9 mouse cellular contexts compared by ENCODE assay signal in the genomic region with DNA sequence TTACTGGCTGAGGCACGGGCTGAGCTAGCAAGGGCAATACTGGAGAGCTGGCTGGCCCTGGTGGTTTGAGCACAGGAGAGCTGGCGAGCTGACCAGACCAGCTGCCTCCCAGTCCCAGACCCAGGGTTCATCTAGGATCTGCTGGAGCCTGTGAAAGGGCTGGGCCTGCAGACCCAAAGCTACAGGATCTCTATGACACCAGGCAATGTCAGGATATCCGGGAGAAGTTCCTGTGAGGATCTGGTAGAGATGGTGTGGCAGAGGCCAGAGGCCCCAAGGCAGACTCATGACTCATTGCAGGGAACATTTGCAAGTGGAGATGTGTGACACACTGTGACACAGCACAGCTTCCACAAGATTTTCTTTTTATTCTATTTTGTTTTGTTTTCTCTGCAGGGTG. TPM values are rescaled to one million over a fixed set of nuclear protein-coding genes. Genes with fewer than 3 reads are reported as not detected.
DNase-seq lines count a peak whose midpoint lies in the region; ATAC-seq and TF ChIP-seq lines count a peak whose summit lies in the region.
"Had no signal": no experiment of that assay in that cellular context is flagged by ENCODE, and none has a peak within 500 bp of the region (broad histone marks: within the 10 kb centered on the region; RNA-seq: fewer than 3 reads in every experiment).

No protein-coding gene starts in this region.

- no peak for TF ChIP-seq CTCF in liver, embryonic 14.5 days (IDR thresholded peaks at IDR 0.05; ENCODE audit: low read depth)

- H3K4me2 ChIP-seq in lung, embryonic 16.5 days (ENCODE audit: low read depth, low read length), result no peak overlapping the region
- no peak overlapping the region for H3K4me2 ChIP-seq in intestine, embryonic 16.5 days (ENCODE audit: low read depth, low read length)
- no peak overlapping the region for H3K4me2 ChIP-seq in liver, embryonic 14.5 days (ENCODE audit: low read depth)

- no peaks in the 10 kb centered on the region for H3K27me3 ChIP-seq in heart, embryonic 10.5 days (ENCODE audit: insufficient read depth, poor library complexity, severe bottlenecking)
- H3K27me3 ChIP-seq in lung, embryonic 16.5 days (ENCODE audit: control insufficient read depth, insufficient read depth, low read depth, low read length), result no peaks in the 10 kb centered on the region
- no peaks in the 10 kb centered on the region for H3K27me3 ChIP-seq in intestine, embryonic 16.5 days (replicated peaks; ENCODE audit: control insufficient read depth, insufficient read depth, low read length)
- no peaks in the 10 kb centered on the region for H3K27me3 ChIP-seq in liver, embryonic 14.5 days (ENCODE audit: control insufficient read depth, insufficient read depth, low read length)

- no peak for DNase-seq in heart, embryonic 10.5 days (ENCODE audit: low spot score)
- DNase-seq in heart, adult 8-10 months (ENCODE audit: low spot score), result no peak
- DNase-seq in lung, adult 18-20 months, result no peak
- no peak for DNase-seq in liver, embryonic 14.5 days (ENCODE audit: low read depth in 3 of 3, low spot score in 3 of 3)
- no peak for DNase-seq in urinary bladder, postnatal 4 days (ENCODE audit: low spot score in 2 of 2)

- no peak for ATAC-seq in lung, embryonic 16.5 days (ENCODE audit: low read depth)
- ATAC-seq in intestine, embryonic 16.5 days, result no peak
- ATAC-seq in liver, embryonic 14.5 days (ENCODE audit: insufficient read depth), result peak; percentile 38; the same call in 1 of the 2 replicates
- ATAC-seq in erythroblast, adult 5-6 weeks (replicated peaks; ENCODE audit: low FRiP score, poor library complexity, severe bottlenecking), result no peak
- ATAC-seq: forebrain, embryonic 16.5 days had no signal

- no peaks in the 10 kb centered on the region for H3K36me3 ChIP-seq in heart, embryonic 10.5 days
- H3K36me3 ChIP-seq in lung, embryonic 16.5 days (ENCODE audit: control insufficient read depth, insufficient read depth, low read length), result no peaks in the 10 kb centered on the region
- no peaks in the 10 kb centered on the region for H3K36me3 ChIP-seq in intestine, embryonic 16.5 days (ENCODE audit: control insufficient read depth, insufficient read depth, low read length)
- no peaks in the 10 kb centered on the region for H3K36me3 ChIP-seq in liver, embryonic 14.5 days (replicated peaks; ENCODE audit: control insufficient read depth, insufficient read depth, low read depth)

- no peaks in the 10 kb centered on the region for H3K9me3 ChIP-seq in heart, embryonic 10.5 days
- H3K9me3 ChIP-seq in lung, embryonic 16.5 days (ENCODE audit: control insufficient read depth, low read length), result no peaks in the 10 kb centered on the region
- no peaks in the 10 kb centered on the region for H3K9me3 ChIP-seq in intestine, embryonic 16.5 days (ENCODE audit: control insufficient read depth, low read length)
- H3K9me3 ChIP-seq in liver, embryonic 14.5 days (ENCODE audit: control insufficient read depth, low read length), result no peaks in the 10 kb centered on the region

- peaks cover 53% of the 10 kb centered on the region for H3K4me1 ChIP-seq in heart, embryonic 10.5 days
- peaks cover 24% of the 10 kb centered on the region for H3K4me1 ChIP-seq in lung, embryonic 16.5 days (replicated peaks; ENCODE audit: control insufficient read depth, insufficient read depth, low read length)
- H3K4me1 ChIP-seq in intestine, embryonic 16.5 days (ENCODE audit: control insufficient read depth, insufficient read depth, low read length), result peaks cover 26% of the 10 kb centered on the region
- peaks cover 0 to 16% of the 10 kb centered on the region in 2 experiments; a peak in 2 of 4 replicates for H3K4me1 ChIP-seq in liver, embryonic 14.5 days (replicated peaks; ENCODE audit: control insufficient read depth in 2 of 2, insufficient read depth in 2 of 2, low read length in 1 of 2)

- WGBS in heart, embryonic 10.5 days, result 55% methylated on average over 3 of the region's 3 CpGs
- WGBS in lung, embryonic 16.5 days, result 39% methylated on average over 3 of the region's 3 CpGs
- WGBS in intestine, embryonic 16.5 days, result 71% methylated on average over 3 of the region's 3 CpGs
- 44% methylated on average over 3 of the region's 3 CpGs for WGBS in liver, embryonic 14.5 days (ENCODE audit: insufficient replicate concordance)

- H3K27ac ChIP-seq in heart, embryonic 10.5 days, result peak overlapping the region; percentile 80
- peak overlapping the region; percentile 37; the same call in 1 of the 2 replicates for H3K27ac ChIP-seq in lung, embryonic 16.5 days (ENCODE audit: low read length)
- H3K27ac ChIP-seq in intestine, embryonic 16.5 days (ENCODE audit: low read length), result 0 out of 2 replicates have a peak overlapping the region, but pooled peaks have one; percentile 10
- H3K27ac ChIP-seq in liver, embryonic 14.5 days, result no peak overlapping the region

- no peak overlapping the region for H3K9ac ChIP-seq in lung, embryonic 16.5 days (ENCODE audit: low read length)
- H3K9ac ChIP-seq in intestine, embryonic 16.5 days (ENCODE audit: low read depth, low read length), result no peak overlapping the region
- no peak overlapping the region for H3K9ac ChIP-seq in liver, embryonic 14.5 days (replicated peaks)

- H3K4me3 ChIP-seq in heart, embryonic 10.5 days, result no peak overlapping the region
- no peak overlapping the region for H3K4me3 ChIP-seq in lung, embryonic 16.5 days (ENCODE audit: low read length)
- no peak overlapping the region for H3K4me3 ChIP-seq in intestine, embryonic 16.5 days (ENCODE audit: low read length)
- H3K4me3 ChIP-seq in liver, embryonic 14.5 days (ENCODE audit: insufficient read depth in 1 of 2, low read depth in 2 of 2, low read length in 2 of 2), result no peak overlapping the region

- no peak for TF ChIP-seq EP300 in liver, embryonic 14.5 days (IDR thresholded peaks at IDR 0.05; ENCODE audit: low read depth)

RNA-seq across cellular contexts. Expression of gene Ppcdc, which starts 14.8 kb away (rescaled TPM):
- polyA plus RNA-seq in heart, embryonic 10.5 days (2016; fragmentation: Nextera tagmentation; extraction: Ambion mirVana), result 21.3 and 21.5 TPM in 2 replicates
- total RNA-seq in heart, adult 8-10 months (2022), result 10 to 100 TPM in 2 of 4 experiments, 1 to 10 TPM in 2; 7.0 to 18.5 (median 9.7) TPM
- polyA plus RNA-seq in lung, embryonic 16.5 days (2015; fragmentation: Nextera tagmentation; extraction: Ambion mirVana), result 24.8 and 27.6 TPM in 2 replicates
- 25.2 and 29.4 TPM in 2 replicates for polyA plus RNA-seq in intestine, embryonic 16.5 days (2015; fragmentation: Nextera tagmentation; extraction: Ambion mirVana)
- polyA plus RNA-seq in liver, embryonic 14.5 days (2012; rRNA removed), result 9.4 and 10.0 TPM in 2 replicates
- polyA plus RNA-seq in liver, embryonic 14.5 days (2014; fragmentation: Nextera tagmentation; extraction: Ambion mirVana), result 7.4 and 9.4 TPM in 2 replicates
- 1.3 and 4.8 TPM in 2 replicates for total RNA-seq in erythroblast, adult 5-6 weeks (2015; ENCODE audit: low replicate concordance)
- total RNA-seq in erythroblast, adult 5-6 weeks (2017; ENCODE audit: low replicate concordance), result 4.3 and 5.4 TPM in 2 replicates

RNA-seq across cellular contexts. Expression of gene Scamp5, which starts 42.7 kb away (rescaled TPM):
- polyA plus RNA-seq in heart, embryonic 10.5 days (2016; fragmentation: Nextera tagmentation; extraction: Ambion mirVana), result 11.3 and 11.4 TPM in 2 replicates
- total RNA-seq in heart, adult 8-10 months (2022), result 1 to 10 TPM; 4.1 to 7.3 (median 6.5) TPM
- 6.2 and 7.0 TPM in 2 replicates for polyA plus RNA-seq in lung, embryonic 16.5 days (2015; fragmentation: Nextera tagmentation; extraction: Ambion mirVana)
- 15.2 and 16.2 TPM in 2 replicates for polyA plus RNA-seq in intestine, embryonic 16.5 days (2015; fragmentation: Nextera tagmentation; extraction: Ambion mirVana)
- 9.1 and 9.2 TPM in 2 replicates for polyA plus RNA-seq in liver, embryonic 14.5 days (2012; rRNA removed)
- 4.5 and 5.2 TPM in 2 replicates for polyA plus RNA-seq in liver, embryonic 14.5 days (2014; fragmentation: Nextera tagmentation; extraction: Ambion mirVana)
- 1.0 TPM in 1 of 2 replicates, not detected in the other for total RNA-seq in erythroblast, adult 5-6 weeks (2015; ENCODE audit: low replicate concordance)
- 0.14 and 0.17 TPM in 2 replicates for total RNA-seq in erythroblast, adult 5-6 weeks (2017; ENCODE audit: low replicate concordance)
